Mouse (Mus musculus) layer of hippocampus, adult 18-20 months (tissue): ENCODE results near the gene Cryab. TPM values are rescaled to one million over a fixed set of nuclear protein-coding genes. Genes with fewer than 3 reads are reported as not detected.

Experiments
- DNase-seq, 2 experiments: peaks; one replicate each; pipeline ENCODE4 v3.0.0; 2022; ENCODE audit warnings: low spot score in 2 of 2
- long read RNA-seq: library from polyadenylated mRNA; stranded (forward); transcript quantifications from one replicate; pipeline ENCODE4 v2.0.0, GENCODE M21; 2021
- total RNA-seq, 2 experiments: library from RNA; stranded (reverse); gene quantifications; 2 replicates each; pipeline ENCODE4 v1.2.3; 2021

Gene Cryab
- 100 to 1,000 TPM; 171 to 201 TPM for total RNA-seq
- long read RNA-seq, transcript Cryab-201 (3 exons, 946 nt) = major isoform, 83 of 92 reads
- long read RNA-seq, partial matches to known transcripts = 0 of 92 reads
- long read RNA-seq, other reads (novel, unspliced or antisense) = 2 of 92 reads

DNA sequence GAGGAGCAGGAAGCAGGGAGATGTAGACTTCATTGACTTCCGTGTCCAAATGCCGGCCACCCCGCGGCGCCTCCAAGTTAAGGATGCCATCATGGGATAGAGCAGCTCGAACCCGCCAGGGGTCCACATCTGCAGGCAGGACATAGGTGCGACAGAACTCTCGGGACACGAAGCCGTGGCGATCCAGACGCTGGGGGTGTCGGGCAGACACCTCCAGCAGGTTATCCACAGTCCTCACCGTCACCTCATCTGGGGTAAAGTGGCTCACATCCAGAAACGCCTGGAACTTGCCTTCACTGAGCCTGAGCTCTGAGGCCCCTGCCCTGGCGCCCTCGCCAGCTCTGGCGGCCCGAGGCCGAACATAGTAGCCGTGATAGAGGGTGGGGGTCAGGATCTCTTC, at the start of gene Cryab:
Gene Cryab, plus strand, starts transcription at position 3 of the 400 bp plus-strand sequence.
- DNase-seq = no peak

DNA sequence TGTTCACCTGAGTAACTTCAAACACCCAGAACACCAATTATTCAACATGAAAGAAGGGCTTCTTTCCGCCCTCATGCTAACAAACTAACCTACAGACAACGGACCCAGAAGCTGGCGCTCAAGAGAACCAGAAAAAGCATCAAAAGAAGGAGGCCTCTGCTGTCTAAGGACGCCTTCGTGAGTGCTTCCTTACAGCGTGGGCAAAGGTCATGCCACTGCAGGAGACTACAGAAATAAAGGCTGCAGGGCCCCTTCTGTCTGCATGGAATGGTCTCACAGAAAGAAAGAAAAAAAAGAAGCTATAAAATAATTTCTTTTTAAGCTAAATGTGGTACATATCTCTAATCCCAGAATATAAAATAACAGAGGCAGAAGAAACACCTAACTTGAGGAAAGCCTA, 46.2 kb upstream of the Cryab start:
- DNase-seq = no peak

DNA sequence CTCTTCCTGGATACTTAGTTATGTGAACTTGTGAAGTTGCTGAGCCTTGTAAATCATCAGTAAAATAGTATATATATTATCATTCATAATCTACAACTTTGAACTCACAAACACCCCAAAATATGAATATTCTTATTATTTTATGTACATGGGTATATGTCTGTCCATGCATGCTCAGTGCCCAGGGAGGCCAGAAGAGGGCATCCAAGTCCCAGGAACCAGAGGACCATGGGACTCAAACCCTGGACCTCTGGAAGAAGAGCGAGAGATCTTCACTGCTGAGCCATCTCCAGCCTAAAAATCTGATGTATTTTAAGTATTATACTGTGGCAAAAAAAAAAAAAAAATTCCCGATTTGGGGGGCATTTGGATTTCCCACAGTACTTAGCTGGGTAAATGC, 42.0 kb upstream of the Cryab start:
- peak in 1 of 2 experiments; percentile 35 for DNase-seq

DNA sequence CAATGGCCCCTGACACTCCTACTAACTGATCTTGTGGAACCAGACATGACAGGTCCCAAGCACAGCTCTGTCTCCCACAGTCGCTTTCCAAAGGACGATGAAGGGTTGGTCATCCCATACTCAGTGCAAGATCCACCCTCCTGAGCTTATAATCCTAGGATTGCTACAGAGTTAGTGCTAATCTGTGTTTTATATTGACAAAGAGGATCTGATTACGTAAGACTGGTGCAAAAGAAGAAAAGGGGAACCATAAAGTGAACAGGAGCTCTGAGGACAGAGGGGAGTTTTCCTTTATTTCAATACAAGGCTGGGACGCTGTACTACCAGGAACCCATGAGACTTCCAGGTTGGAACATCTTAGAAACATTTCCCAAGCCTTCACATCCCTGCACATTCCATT, 39.8 kb upstream of the Cryab start:
- no peak for DNase-seq

DNA sequence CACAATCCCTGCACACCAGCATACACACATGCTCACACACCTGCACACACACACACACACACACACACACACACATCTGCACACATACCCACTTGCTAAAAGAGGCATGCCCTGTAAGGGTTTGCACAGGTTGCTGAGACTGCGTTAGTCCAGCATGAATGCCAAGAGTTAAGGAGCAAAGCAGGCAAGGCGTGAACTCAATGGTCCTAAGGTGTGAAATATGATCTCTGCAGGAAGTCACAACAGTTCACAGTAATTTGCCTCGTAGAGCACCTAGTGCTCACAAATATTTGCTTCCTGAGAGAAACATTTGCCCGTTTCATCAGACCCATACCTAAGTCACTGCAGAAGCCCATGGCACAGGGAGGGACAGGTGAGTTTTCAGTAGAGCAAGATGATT, 36.9 kb upstream of the Cryab start:
- no peak for DNase-seq

DNA sequence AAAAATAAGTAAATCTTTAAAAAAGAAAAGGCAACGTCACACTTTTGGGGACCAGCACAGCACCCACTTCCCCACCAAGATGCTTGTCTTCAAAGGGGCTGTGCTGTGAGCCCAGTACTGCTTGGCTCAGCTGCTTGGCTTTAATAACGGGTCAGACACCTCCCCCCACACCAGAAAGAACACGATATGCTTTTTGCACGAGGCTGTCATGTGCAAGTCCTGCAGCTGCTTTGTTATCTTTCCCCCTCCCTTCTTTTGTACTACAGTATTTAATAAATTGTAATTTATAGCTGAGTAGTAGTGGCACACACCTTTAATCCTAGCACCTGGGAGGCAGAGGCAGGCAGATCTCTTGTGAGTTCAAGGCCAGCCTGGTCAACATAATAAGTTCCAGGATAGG, 32.2 kb upstream of the Cryab start:
- no peak for DNase-seq

DNA sequence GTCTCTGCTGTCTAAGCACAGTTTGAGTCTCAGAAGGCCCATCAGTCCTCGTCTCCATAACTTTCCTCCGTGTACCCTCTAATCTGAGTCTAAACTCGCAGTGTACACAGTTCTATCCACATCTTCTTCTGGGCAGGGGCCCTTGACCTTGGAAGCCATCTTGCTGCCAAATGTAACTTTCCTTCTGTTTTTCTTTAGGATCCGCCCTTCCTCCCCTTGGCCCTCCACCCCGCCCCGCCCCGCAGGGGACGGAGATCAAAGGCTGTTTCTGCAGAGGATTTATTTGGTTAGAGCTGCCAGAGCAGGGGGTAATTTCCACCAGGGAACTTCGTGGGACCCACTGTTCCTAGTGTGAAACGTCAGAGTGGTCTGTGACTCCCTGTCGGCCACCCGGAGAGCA, 30.1 kb upstream of the Cryab start:
- DNase-seq = no peak

DNA sequence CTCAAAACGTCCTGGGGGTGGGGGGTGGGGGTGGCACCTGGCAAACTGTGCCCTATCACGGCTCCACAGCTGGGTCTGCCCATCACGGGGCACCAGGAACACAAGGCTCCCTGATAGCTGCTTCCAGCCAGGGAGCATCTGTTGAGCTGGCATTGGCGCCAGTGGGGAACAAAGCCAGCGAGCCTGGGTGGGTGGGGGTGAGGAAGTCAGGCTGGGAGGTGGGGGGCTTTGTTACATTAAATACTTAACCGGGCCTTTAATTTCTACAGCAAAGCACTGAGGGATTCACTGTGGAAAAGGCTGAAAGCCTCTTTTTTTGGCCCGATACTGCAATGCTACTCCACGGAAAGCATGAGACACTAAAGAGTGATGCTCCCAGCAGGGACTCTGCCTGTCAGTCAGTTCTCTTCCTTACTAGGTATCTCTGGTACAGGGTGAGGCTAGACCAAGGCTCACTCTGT, 28.6 kb upstream of the Cryab start:
- no peak for DNase-seq

DNA sequence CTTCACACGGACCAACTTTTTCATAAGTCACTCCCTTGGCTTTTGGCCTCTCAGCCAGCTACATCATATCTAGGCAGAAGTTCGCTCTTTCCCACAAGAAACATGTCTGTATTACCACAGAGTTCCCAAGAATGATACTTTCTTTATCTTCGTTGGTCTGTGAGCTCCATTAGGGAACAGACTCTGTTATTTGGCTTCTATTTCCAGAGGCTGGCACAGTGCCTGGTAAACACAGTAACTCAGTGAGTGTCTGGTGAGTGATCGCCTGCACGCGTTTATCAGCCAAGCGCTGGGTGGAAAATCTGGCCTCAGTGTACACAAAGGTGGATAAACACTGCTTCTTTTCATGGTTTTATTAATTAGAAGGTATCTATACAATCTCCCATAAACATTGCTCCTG, 27.7 kb upstream of the Cryab start:
- peak; percentile 79 to 84 for DNase-seq

DNA sequence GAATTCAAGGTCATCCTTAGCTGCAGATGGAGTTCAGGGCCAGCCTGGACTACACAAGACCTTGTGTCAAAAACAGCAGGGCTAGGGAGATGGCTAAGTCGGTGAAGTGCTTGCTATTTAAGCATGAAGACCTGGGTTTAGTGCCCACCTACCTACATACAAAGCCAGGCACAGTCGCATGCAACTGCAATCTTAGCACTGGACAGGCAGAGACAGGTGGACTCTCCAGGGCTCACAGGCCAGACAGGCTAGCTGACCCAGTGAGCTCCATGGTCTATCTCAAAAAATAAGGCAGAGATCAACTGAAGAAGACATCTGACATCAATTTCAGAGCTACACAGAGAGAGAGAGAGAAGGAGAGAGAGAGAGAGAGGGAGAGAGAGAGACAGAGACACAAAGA, 27.0 kb upstream of the Cryab start:
- no peak for DNase-seq

DNA sequence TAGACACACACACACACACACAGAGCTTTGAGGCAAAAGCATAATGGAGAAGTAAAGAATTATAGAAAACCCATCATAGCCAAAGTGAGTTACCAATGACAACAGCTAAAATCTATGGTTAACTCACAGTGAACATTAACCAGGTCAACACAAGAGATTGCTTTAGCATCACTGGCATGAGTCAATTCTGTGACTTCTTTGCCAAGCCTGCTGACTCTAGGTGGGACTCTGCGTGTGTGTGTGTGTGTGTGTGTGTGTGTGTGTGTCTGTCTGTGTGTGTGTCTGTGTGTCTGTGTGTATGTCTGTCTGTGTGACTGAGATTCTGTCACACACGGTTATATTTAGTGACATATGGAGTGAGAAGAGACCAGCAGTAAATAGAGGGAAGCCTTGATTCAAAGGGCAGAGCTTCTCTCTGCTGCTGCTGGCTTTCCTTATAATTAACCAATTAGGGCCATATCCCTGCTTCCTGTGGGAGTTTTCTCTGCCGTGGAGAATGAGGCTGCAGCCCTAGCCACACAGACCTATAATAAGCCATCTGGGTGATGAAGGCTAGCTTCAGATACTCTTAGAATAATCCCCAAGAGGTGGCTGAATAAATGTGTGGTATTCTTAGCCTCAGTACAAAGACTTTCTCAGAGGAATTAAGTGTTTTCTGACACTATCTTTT, 26.3 kb upstream of the Cryab start:
- DNase-seq = no peak

DNA sequence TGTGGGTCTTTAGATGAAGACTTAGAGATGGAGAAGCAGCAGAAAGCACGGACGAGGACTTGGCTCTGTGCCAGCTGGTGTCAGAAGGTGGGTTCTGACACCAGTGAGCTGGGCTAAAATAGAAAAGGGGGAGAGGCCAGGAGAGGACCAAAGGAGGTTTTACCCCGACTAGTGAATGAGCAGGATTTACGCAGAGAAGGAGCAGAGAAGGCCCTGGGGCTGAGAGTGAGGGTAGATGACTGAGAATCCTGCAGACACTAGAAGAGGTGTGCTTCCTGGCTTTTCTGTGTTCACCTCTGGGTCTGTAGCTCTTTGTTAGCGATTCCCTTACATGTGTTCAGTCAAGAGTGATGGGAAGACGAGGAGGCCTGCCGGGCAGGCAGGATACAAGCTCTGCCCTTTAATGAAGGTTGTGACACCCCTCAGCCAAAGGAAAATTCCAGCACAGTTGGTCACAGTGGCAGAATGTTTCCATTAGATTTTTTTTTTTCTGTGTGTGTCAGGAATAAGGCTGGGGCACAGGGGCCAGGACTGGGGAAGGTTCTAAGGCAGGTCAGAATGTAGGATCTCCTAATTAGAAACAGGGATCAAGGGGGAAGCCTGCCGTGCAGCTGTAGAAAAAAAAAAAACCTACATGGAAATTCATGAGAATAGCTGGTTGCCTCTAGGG, 25.1 kb upstream of the Cryab start:
- DNase-seq = no peak

DNA sequence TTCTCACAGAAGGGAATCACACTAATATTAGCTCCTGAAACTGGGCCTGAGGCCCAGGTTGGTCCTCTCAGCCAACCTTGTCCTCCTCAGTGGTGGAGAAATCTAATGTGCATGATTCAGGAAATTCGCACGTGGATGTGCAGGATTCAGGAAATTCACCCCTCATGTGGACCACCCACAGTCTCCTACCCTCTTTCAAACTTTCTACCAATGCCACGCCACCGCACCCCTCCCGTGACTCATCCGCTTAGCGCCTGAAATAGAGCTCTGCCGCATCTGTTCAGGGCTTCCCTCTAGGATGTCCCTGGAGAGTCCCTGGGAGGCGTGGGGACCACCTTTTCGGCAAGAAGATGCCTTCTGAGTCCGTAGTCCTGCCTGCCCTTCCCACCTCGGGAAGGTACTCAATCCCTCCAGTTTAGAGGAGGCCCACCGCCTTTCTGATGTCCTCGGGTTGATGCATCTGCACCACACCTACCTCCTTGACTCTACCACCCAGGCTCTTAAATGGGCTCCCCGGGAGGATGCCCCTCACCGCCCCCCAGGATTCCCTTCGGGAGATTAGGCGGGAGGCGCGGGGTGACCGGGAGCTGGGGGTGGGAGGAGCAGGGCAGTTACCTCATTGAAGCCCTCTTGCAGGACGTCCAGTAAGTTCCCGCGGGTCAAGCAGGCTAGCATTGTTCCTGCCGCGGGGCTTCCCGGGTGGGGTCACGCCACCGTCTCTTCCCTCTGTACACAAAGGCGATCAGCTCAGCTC, 23.8 kb upstream of the Cryab start:
- DNase-seq = peak; percentile 39 to 54

DNA sequence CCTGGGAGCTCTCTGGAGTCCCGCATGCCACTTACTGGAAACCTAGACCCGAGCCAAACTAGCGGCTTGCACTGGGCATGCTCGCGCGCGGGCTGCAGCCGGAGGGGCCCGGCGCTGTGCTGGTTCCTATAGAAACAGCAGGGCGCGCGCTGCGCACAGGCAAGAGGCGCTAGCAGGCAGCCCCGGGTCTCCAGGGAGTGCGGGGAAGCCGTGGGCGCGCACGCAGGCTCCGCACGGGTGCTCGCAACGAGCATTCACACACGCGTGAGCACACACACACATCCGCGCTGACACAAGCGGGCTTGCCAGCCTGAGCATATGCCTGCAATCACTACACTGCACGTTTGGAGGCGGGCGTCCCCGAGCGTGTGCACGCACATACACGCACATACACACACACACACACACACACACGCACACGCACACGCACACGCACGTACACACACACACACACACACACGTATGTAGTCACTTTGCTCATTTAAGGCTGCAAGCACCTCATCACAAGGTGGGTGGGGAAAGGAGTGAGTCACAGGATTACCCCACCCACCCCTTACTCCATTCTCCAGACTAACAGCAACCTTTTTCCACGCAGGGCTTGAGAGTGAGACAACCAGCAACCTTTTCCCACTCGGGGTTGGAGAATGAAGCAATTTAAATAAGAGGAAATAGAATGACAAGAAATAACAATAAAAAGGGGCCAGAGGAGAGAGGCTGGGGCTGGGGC, 23.0 kb upstream of the Cryab start:
- DNase-seq = peak; percentile 86 to 89

DNA sequence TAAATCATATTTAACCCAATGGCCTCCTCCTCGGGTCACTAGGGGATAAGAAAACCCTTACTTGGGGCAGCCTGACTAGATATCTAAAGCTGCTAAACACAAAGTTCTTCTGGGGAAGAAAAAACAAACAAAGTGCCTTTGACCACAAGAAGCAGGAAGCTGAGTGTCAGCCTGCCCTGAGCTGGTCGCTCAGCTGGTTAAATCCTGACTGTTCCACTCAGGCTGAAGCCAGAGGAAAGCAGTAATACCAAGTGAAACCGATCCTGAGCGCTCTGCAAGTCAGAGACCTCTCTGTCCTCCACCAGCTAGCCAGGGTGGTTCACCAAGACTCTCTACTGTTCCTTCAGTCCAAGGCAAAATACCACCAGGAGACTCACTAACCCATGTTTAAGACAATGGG, 21.5 kb upstream of the Cryab start:
- no peak for DNase-seq

DNA sequence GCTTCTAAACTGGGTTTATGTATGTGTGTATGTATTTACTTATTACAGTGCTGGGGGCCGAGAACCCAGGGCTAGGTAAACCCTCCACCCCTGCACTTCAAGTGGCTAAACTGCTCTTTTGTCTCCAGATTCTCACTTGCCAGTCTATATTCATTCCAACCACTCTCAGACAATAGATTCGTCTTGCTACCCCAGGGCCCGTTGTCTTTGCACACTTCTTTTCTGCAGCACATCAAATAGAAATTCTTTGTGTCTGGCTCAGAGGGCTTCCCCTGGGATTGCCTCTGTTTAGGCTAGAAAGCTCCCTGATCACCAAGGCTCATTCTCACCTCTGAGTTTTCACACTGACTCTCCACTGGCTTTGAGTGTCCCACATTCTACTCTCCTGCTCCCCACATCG, 18.6 kb upstream of the Cryab start:
- DNase-seq = no peak

DNA sequence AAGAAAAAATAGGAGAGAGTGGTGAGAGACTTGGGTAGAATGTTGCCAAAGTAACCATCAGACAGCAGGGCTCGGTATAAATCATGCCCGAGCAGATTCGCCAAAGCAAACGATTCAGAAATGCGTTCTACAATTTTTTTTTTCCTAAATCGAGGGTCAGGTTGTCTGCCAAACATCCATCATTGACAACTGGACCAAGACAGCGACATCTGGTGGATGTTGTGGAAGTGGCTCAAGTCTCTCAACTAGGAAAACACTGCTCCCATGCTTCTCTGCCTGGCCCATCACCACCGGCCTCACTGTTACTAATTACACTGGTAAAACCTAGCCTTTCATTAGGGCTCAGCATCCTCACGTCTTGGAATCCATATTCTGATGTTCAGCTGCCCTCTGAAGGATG, 16.1 kb upstream of the Cryab start:
- peak; percentile 44 to 85 for DNase-seq

DNA sequence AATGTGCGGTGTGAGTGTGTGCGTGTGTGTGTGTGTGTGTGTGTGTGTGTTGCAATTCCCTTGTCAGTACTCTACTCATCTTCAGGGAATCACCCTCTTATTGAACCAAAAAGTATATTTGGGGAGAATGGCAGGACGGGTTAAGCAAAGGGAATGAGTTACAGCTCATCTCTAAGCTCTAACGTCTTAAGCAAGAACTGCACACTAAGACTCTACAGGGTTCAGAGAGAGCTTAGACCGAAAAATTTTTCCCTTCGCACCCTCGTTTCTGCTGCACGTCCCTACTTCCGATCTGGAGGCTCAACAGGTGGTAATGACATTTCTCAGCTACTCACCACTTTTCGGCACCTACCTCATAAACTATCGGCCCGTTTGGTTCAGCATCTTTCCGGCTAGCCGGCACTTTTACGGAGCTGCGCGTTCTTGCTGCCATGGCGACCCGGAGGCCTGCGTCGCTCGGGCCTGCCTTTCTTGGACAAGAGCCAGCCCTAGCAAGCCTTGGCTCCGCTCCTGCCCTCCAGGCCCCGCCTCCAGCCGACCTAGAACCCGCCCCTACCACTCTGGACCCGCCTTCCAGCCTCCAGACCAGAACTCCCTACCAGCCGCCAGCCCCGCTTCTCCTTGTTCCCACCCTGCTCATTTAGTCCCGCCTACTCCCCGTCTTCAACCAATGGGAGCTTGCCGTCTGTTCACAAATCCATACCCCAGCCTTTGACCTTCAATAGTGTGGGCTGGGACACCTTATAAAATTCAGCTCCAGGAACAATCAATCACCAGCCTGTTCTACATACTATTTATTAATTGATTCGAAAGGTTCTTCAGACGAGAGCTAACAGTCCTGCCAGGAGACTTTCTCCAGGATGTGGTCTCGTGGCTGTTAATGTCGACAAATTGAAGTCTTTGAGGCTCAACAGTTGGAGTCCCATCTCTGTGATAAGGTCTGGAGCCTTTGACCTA, 11.9 kb upstream of the Cryab start, which contains the start of gene Dixdc1:
Gene Dixdc1, minus strand, starts transcription at position 604 of the 957 bp plus-strand sequence.
- peak; percentile 91 to 95 for DNase-seq

DNA sequence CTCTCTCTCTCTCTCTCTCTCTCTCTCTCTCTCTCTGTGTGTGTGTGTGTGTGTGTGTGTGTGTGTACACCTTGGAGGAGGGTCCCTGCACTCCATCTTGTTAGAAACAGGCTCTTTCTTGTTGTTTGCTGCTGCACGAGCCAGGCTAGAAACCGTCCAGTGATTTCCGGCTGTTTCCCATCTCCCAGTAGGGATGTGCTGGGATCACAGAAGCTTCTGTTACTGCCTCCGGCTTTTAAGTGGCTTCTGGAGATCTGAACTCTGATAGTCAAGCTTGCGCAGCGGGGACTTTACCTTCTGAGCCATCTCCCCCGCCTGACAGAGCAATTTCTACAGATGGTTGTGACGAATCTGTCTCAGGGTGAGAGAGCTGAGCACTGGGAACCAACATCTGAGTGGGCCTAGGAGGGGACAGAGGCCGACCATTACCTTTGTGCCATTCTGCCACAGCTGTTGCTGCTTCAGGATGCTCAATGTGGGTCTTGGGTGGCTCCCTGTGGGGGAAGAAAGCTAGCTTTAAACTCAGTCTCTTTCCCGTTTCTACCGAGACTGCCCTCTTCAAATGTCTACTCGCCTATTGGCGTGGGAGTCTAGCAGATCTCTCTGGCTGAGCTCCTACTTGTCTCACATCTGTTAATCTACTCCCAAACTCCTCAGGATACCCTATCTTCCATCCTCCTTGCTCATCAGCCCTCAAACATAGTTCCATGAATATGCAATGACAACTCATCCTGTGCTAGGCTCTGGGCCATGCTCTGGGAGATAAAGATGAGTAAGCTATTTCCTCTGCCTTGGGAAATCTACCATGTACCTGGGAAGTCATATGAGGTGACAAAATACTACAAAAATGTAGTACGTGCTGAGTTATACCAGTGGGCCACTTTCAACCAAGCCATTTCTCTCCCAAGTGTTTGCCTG, 10.0 kb upstream of the Cryab start:
- no peak for DNase-seq
